Mouse (Mus musculus): Measurements from ENCODE around the gene Batf.
A peak's percentile ranks its signal among the peaks of the same experiment; 100 is the strongest.
"Not testable (repeated sequence)": the region's sequence is repeated elsewhere in the genome, so short reads cannot be mapped to it uniquely, and the experiment has no call there.

Gene Batf

GRCm38 (mm10) chr12:85684411-85685275 lies 1.8 kb upstream of the Batf start:
- DNase-seq, result no peak

- no peak for DNase-seq
Observed at GRCm38 (mm10) chr12:85687217-85687533, 706 bp downstream of the Batf start.

GRCm38 (mm10) chr12:85687846-85688245 lies 1.4 kb downstream of the Batf start:
- no peak for DNase-seq

- no peak for DNase-seq
Observed at GRCm38 (mm10) chr12:85695787-85696186, 9.3 kb downstream of the Batf start.

- no peak for DNase-seq
Observed at GRCm38 (mm10) chr12:85696436-85696835, 10.0 kb downstream of the Batf start.

- DNase-seq, result not testable (repeated sequence)
Observed at GRCm38 (mm10) chr12:85698179-85698578, 11.7 kb downstream of the Batf start.

- no peak for DNase-seq
Observed at GRCm38 (mm10) chr12:85700191-85700841, 13.8 kb downstream of the Batf start.

GRCm38 (mm10) chr12:85700842-85701223 lies 14.4 kb downstream of the Batf start:
- DNase-seq, result no peak

GRCm38 (mm10) chr12:85702166-85703055 lies 15.9 kb downstream of the Batf start:
- DNase-seq, result no peak

GRCm38 (mm10) chr12:85703507-85703906 lies 17.0 kb downstream of the Batf start:
- DNase-seq, result no peak

- no peak for DNase-seq
Observed at GRCm38 (mm10) chr12:85704566-85704965, 18.1 kb downstream of the Batf start.

GRCm38 (mm10) chr12:85705002-85705830 lies 18.7 kb downstream of the Batf start:
- DNase-seq, result peak; percentile 13 to 22

- DNase-seq, result no peak
Observed at GRCm38 (mm10) chr12:85705831-85706530, 19.5 kb downstream of the Batf start.

GRCm38 (mm10) chr12:85706906-85707305 lies 20.4 kb downstream of the Batf start:
- DNase-seq, result no peak

- no peak for DNase-seq
Observed at GRCm38 (mm10) chr12:85707391-85707790, 20.9 kb downstream of the Batf start.

- DNase-seq, result no peak
Observed at GRCm38 (mm10) chr12:85708556-85708955, 22.1 kb downstream of the Batf start.

- DNase-seq, result no peak
Observed at GRCm38 (mm10) chr12:85710695-85711094, 24.2 kb downstream of the Batf start.

GRCm38 (mm10) chr12:85712587-85712986 lies 26.1 kb downstream of the Batf start:
- no peak for DNase-seq

GRCm38 (mm10) chr12:85714126-85714525 lies 27.7 kb downstream of the Batf start:
- DNase-seq, result no peak

- DNase-seq, result no peak
Observed at GRCm38 (mm10) chr12:85725306-85725705, 38.8 kb downstream of the Batf start.

GRCm38 (mm10) chr12:85726729-85727397 lies 40.4 kb downstream of the Batf start:
- DNase-seq, result no peak

All from cerebellum, postnatal 36 days (tissue).